ENCODE assay signal across 9 mouse cellular contexts in the genomic region with DNA sequence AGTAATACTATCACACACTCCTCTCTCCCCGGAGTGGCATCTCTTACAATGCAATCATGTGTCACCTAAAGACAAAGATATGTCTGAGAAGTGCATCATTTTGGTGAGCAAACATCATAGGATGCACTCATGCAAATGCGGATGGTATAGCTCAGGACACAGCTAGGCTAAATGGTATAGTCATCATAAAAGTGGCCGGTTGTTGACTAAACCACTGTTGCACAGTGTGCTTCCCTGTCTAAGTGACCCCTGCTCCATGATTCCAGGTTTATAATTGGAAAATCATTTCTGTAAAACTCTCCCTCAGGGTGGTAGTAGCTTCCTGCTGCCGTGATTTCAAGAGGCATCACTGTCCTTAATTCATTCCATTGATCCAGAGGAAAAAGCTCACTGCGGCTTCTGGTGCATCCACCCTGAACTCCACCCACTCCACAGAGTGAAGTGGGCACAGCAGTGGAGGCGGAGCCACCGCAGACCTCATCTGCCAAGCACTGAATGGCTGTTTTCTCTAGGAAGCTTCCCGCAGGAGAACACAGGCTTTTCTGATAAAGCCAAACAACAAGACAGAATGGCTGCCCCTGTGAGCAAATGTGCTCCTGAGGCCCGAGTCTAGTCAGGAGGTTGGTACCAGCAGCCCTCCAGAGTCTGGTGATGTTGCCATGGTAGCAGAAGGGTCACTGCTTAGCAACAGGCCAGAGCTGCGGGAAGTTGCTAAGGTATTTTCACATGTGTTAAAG. TPM values are rescaled to one million over a fixed set of nuclear protein-coding genes. Genes with fewer than 3 reads are reported as not detected.
DNase-seq lines count a peak whose midpoint lies in the region; ATAC-seq and TF ChIP-seq lines count a peak whose summit lies in the region.
"Had no signal": no experiment of that assay in that cellular context is flagged by ENCODE, and none has a peak within 500 bp of the region (broad histone marks: within the 10 kb centered on the region; RNA-seq: fewer than 3 reads in every experiment).

No protein-coding gene starts in this region.

- DNase-seq in embryonic facial prominence, embryonic 11.5 days (ENCODE audit: low spot score), result peak; percentile 26
- no peak for DNase-seq in embryonic facial prominence, embryonic 10.5 days (ENCODE audit: low spot score)
- peak; percentile 48 for DNase-seq in hindbrain, embryonic 10.5 days (ENCODE audit: low spot score)
- peak; percentile 45 to 47 for DNase-seq in left cerebral cortex, postnatal 10 days (ENCODE audit: extremely low spot score in 1 of 2, low spot score in 2 of 2)
- peak; percentile 46 to 56 for DNase-seq in right cerebral cortex, adult 2 months (ENCODE audit: low spot score in 2 of 2)
- no peak for DNase-seq in adrenal gland, postnatal 14 days
- no peak for DNase-seq in kidney, adult 2 months
- DNase-seq: lung, adult 18-20 months had no signal

- H3K4me2 ChIP-seq in embryonic facial prominence, embryonic 11.5 days (ENCODE audit: low read depth, low read length), result no peak overlapping the region

- no peaks in the 10 kb centered on the region for H3K36me3 ChIP-seq in embryonic facial prominence, embryonic 11.5 days (replicated peaks; ENCODE audit: control insufficient read depth, insufficient read depth, low read depth, low read length)
- H3K36me3 ChIP-seq in embryonic facial prominence, embryonic 10.5 days (replicated peaks), result no peaks in the 10 kb centered on the region
- H3K36me3 ChIP-seq in hindbrain, embryonic 10.5 days, result no peaks in the 10 kb centered on the region
- H3K36me3 ChIP-seq in kidney, adult 2 months (ENCODE audit: control insufficient read depth, insufficient read depth, low read length), result no peaks in the 10 kb centered on the region

- no peaks in the 10 kb centered on the region for H3K4me1 ChIP-seq in embryonic facial prominence, embryonic 11.5 days (ENCODE audit: control insufficient read depth, insufficient read depth, low read length)
- H3K4me1 ChIP-seq in embryonic facial prominence, embryonic 10.5 days, result peaks cover 16% of the 10 kb centered on the region
- peaks cover 18% of the 10 kb centered on the region for H3K4me1 ChIP-seq in hindbrain, embryonic 10.5 days (replicated peaks)
- no peaks in the 10 kb centered on the region for H3K4me1 ChIP-seq in kidney, adult 2 months (ENCODE audit: control insufficient read depth, insufficient read depth, low read length)

- no peak for TF ChIP-seq POLR2A in kidney, adult 2 months (IDR thresholded peaks at IDR 0.05; ENCODE audit: low read depth, low read length)

- H3K27ac ChIP-seq in embryonic facial prominence, embryonic 11.5 days (replicated peaks; ENCODE audit: low read depth, low read length), result no peak overlapping the region; the same call in 1 of the 2 replicates
- no peak overlapping the region; the same call in 1 of the 2 replicates for H3K27ac ChIP-seq in embryonic facial prominence, embryonic 10.5 days (replicated peaks)
- peak overlapping the region; percentile 50 for H3K27ac ChIP-seq in hindbrain, embryonic 10.5 days
- H3K27ac ChIP-seq in kidney, adult 2 months (ENCODE audit: insufficient read depth, low read depth, low read length), result no peak overlapping the region

- H3K4me3 ChIP-seq in embryonic facial prominence, embryonic 11.5 days (ENCODE audit: low read depth, low read length), result no peak overlapping the region
- H3K4me3 ChIP-seq in embryonic facial prominence, embryonic 10.5 days, result no peak overlapping the region
- no peak overlapping the region for H3K4me3 ChIP-seq in hindbrain, embryonic 10.5 days
- no peak overlapping the region for H3K4me3 ChIP-seq in kidney, adult 2 months (ENCODE audit: insufficient read depth, low read depth, low read length)

- no peaks in the 10 kb centered on the region for H3K9me3 ChIP-seq in embryonic facial prominence, embryonic 11.5 days (replicated peaks; ENCODE audit: control insufficient read depth, low read length)
- no peaks in the 10 kb centered on the region for H3K9me3 ChIP-seq in embryonic facial prominence, embryonic 10.5 days
- no peaks in the 10 kb centered on the region for H3K9me3 ChIP-seq in hindbrain, embryonic 10.5 days

- no peak overlapping the region for H3K9ac ChIP-seq in embryonic facial prominence, embryonic 11.5 days (replicated peaks; ENCODE audit: low read length)

- H3K27me3 ChIP-seq in embryonic facial prominence, embryonic 11.5 days (ENCODE audit: control insufficient read depth, insufficient read depth, low read length), result no peaks in the 10 kb centered on the region
- no peaks in the 10 kb centered on the region for H3K27me3 ChIP-seq in embryonic facial prominence, embryonic 10.5 days (replicated peaks; ENCODE audit: low read depth, poor library complexity, severe bottlenecking)
- no peaks in the 10 kb centered on the region for H3K27me3 ChIP-seq in hindbrain, embryonic 10.5 days (ENCODE audit: insufficient read depth, poor library complexity, severe bottlenecking)
- H3K27me3 ChIP-seq in kidney, adult 2 months (replicated peaks; ENCODE audit: control insufficient read depth, insufficient read depth, low read length), result no peaks in the 10 kb centered on the region

- intact Hi-C loops in left cerebral cortex, postnatal 10 days (cut with DNase I), result no loop called here

- no peak for ATAC-seq in embryonic facial prominence, embryonic 11.5 days (replicated peaks; ENCODE audit: insufficient number of reproducible peaks, low FRiP score, low TSS enrichment, low read depth)
- ATAC-seq in erythroid progenitor cell, adult 5-6 weeks (replicated peaks; ENCODE audit: low FRiP score, poor library complexity, severe bottlenecking), result no peak

- no peak for TF ChIP-seq CTCF in kidney, adult 2 months (conservative IDR thresholded peaks at IDR 0.05; ENCODE audit: insufficient read depth, insufficient read length, low read depth, low read length)

- 58% methylated on average over 10 of the region's 10 CpGs for WGBS in embryonic facial prominence, embryonic 11.5 days
- WGBS in embryonic facial prominence, embryonic 10.5 days, result 66% methylated on average over 10 of the region's 10 CpGs
- WGBS in hindbrain, embryonic 10.5 days, result 57% methylated on average over 10 of the region's 10 CpGs
- WGBS in kidney, adult 2 months, result 60% methylated on average over 10 of the region's 10 CpGs

RNA-seq across cellular contexts. Expression of a gene that starts 38.9 kb away (rescaled TPM):
- 205 and 264 TPM in 2 replicates for polyA plus RNA-seq in embryonic facial prominence, embryonic 11.5 days (2014; fragmentation: Nextera tagmentation; extraction: Ambion mirVana)
- 181 and 252 TPM in 2 replicates for polyA plus RNA-seq in embryonic facial prominence, embryonic 10.5 days (2016; fragmentation: Nextera tagmentation; extraction: Ambion mirVana)
- polyA plus RNA-seq in hindbrain, embryonic 10.5 days (2016; fragmentation: Nextera tagmentation; extraction: Ambion mirVana), result 141 and 231 TPM in 2 replicates
- total RNA-seq in left cerebral cortex, postnatal 10 days (2021), result 100 to 1,000 TPM; 374 to 412 TPM
- 298 and 373 TPM in 2 replicates for total RNA-seq in erythroid progenitor cell, adult 5-6 weeks (2015; ENCODE audit: low replicate concordance)
- total RNA-seq in erythroid progenitor cell, adult 5-6 weeks (2017; ENCODE audit: low replicate concordance), result 23.1 and 103 TPM in 2 replicates
- 879 and 1,024 TPM in 2 replicates for total RNA-seq in adrenal gland, postnatal 14 days (2021)
- polyA plus RNA-seq in kidney, adult 2 months (2012; rRNA removed), result 97.7 and 121 TPM in 2 replicates

Comparison
In these comparisons a context has a peak if more than half of its experiments do, and no peak if none do; other contexts are left out.
1. DNase-seq: peak in embryonic facial prominence, embryonic 11.5 days (single experiment), hindbrain, embryonic 10.5 days (single experiment), left cerebral cortex, postnatal 10 days (2 of 2) and right cerebral cortex, adult 2 months (2 of 2); none in embryonic facial prominence, embryonic 10.5 days (single experiment), adrenal gland, postnatal 14 days (single experiment) and kidney, adult 2 months (single experiment).